Comparison of ENCODE assay signal across 21 mouse cellular contexts in genomic region chr9:96649362-96649761, GRCm38 (mm10). TPM values are rescaled to one million over a fixed set of nuclear protein-coding genes. Genes with fewer than 3 reads are reported as not detected.
DNase-seq lines count a peak whose midpoint lies in the region; ATAC-seq and TF ChIP-seq lines count a peak whose summit lies in the region.
"Had no signal": no experiment of that assay in that cellular context is flagged by ENCODE, and none has a peak within 500 bp of the region (broad histone marks: within the 10 kb centered on the region; RNA-seq: fewer than 3 reads in every experiment).

No protein-coding gene starts in this region.

- H3K4me1 ChIP-seq in intestine, embryonic 15.5 days (replicated peaks): no peaks in the 10 kb centered on the region
- H3K4me1 ChIP-seq: embryonic facial prominence, embryonic 12.5 days; heart, embryonic 15.5 days; hindbrain, embryonic 13.5 days; limb, embryonic 10.5 days; liver, embryonic 15.5 days; lung, embryonic 15.5 days; midbrain, embryonic 13.5 days had no signal

- intact Hi-C loops in left cerebral cortex, postnatal 36 days (cut with DNase I): no loop called here

- H3K36me3 ChIP-seq in intestine, embryonic 15.5 days: no peaks in the 10 kb centered on the region
- H3K36me3 ChIP-seq: embryonic facial prominence, embryonic 12.5 days; heart, embryonic 15.5 days; hindbrain, embryonic 13.5 days; limb, embryonic 10.5 days; liver, embryonic 15.5 days; lung, embryonic 15.5 days; midbrain, embryonic 13.5 days had no signal

- 97% methylated on average over 4 of the region's 4 CpGs for WGBS in intestine, embryonic 15.5 days

- no peaks in the 10 kb centered on the region for H3K27me3 ChIP-seq in intestine, embryonic 15.5 days (replicated peaks)
- H3K27me3 ChIP-seq: embryonic facial prominence, embryonic 12.5 days; heart, embryonic 15.5 days; liver, embryonic 15.5 days; lung, embryonic 15.5 days; midbrain, embryonic 13.5 days had no signal

- DNase-seq in layer of hippocampus, adult 2 months (ENCODE audit: low spot score in 2 of 2): peak in 1 of 2 experiments; percentile 37
- no peak for DNase-seq in layer of hippocampus, postnatal 14 days (ENCODE audit: low spot score in 2 of 2)
- peak; percentile 91 for DNase-seq in brain, adult 2 months (ENCODE audit: low read depth, low spot score)
- peak; percentile 45 to 58 for DNase-seq in left cerebral cortex, postnatal 36 days (ENCODE audit: low spot score in 2 of 2)
- DNase-seq in ovary, adult 18-20 months (ENCODE audit: low spot score): no peak
- DNase-seq in natural killer cell, adult 2 months (ENCODE audit: low spot score in 2 of 2): no peak
- DNase-seq: forebrain, postnatal 0 days; gastrocnemius, postnatal 36 days; heart, postnatal 36 days; liver; lung, postnatal 36 days; thymus, postnatal 14 days had no signal

- TF ChIP-seq CTCF in layer of hippocampus, adult 2 months (conservative IDR thresholded peaks at IDR 0.05): no peak

- H3K4me2 ChIP-seq in intestine, embryonic 15.5 days (replicated peaks): no peak overlapping the region
- H3K4me2 ChIP-seq: embryonic facial prominence, embryonic 12.5 days; heart, embryonic 15.5 days; hindbrain, embryonic 13.5 days; liver, embryonic 15.5 days; lung, embryonic 15.5 days; midbrain, embryonic 13.5 days had no signal

- 0 out of 2 replicates have a peak overlapping the region, but pooled peaks have one; percentile 2 for H3K27ac ChIP-seq in layer of hippocampus, adult 2 months
- no peak overlapping the region for H3K27ac ChIP-seq in intestine, embryonic 15.5 days
- H3K27ac ChIP-seq: embryonic facial prominence, embryonic 12.5 days; heart, embryonic 15.5 days; hindbrain, embryonic 13.5 days; limb, embryonic 10.5 days; liver, embryonic 15.5 days; lung, embryonic 15.5 days; midbrain, embryonic 13.5 days had no signal

- no peak overlapping the region for H3K9ac ChIP-seq in intestine, embryonic 15.5 days
- H3K9ac ChIP-seq: embryonic facial prominence, embryonic 12.5 days; forebrain, postnatal 0 days; heart, embryonic 15.5 days; hindbrain, embryonic 13.5 days; liver, embryonic 15.5 days; lung, embryonic 15.5 days; midbrain, embryonic 13.5 days had no signal

- no peaks in the 10 kb centered on the region for H3K9me3 ChIP-seq in intestine, embryonic 15.5 days
- H3K9me3 ChIP-seq: embryonic facial prominence, embryonic 12.5 days; heart, embryonic 15.5 days; hindbrain, embryonic 13.5 days; limb, embryonic 10.5 days; liver, embryonic 15.5 days; lung, embryonic 15.5 days; megakaryocyte, embryonic 14.5 days; midbrain, embryonic 13.5 days had no signal

- no peak overlapping the region for H3K4me3 ChIP-seq in layer of hippocampus, adult 2 months
- H3K4me3 ChIP-seq in intestine, embryonic 15.5 days (replicated peaks): no peak overlapping the region
- H3K4me3 ChIP-seq: embryonic facial prominence, embryonic 12.5 days; heart, embryonic 15.5 days; hindbrain, embryonic 13.5 days; limb, embryonic 10.5 days; liver, embryonic 15.5 days; lung, embryonic 15.5 days; midbrain, embryonic 13.5 days had no signal

- ATAC-seq in intestine, embryonic 15.5 days: 0 out of 2 replicates have a peak, but pooled peaks have one; percentile 5
- ATAC-seq: forebrain, postnatal 0 days; midbrain, embryonic 13.5 days had no signal

RNA-seq across cellular contexts. Expression of gene Rasa2, which starts 17.9 kb away (rescaled TPM):
- 10 to 100 TPM; 27.7 to 31.8 TPM for total RNA-seq in layer of hippocampus, adult 2 months (2021)
- total RNA-seq in layer of hippocampus, postnatal 14 days (2021): 10 to 100 TPM; 27.6 to 28.6 TPM
- 16.4 and 17.1 TPM in 2 replicates for polyA plus RNA-seq in intestine, embryonic 15.5 days (2015; fragmentation: Nextera tagmentation; extraction: Ambion mirVana)
- total RNA-seq in left cerebral cortex, postnatal 36 days (2021): 10 to 100 TPM; 31.0 to 32.4 TPM

Comparison
In these comparisons a context has a peak if more than half of its experiments do, and no peak if none do; other contexts are left out.
1. DNase-seq: peak in brain, adult 2 months (single experiment) and left cerebral cortex, postnatal 36 days (2 of 2); none in layer of hippocampus, postnatal 14 days (0 of 2), ovary, adult 18-20 months (single experiment) and natural killer cell, adult 2 months (0 of 2).